Mouse (Mus musculus): ENCODE results near the gene Gm13030. TPM values are rescaled to one million over a fixed set of nuclear protein-coding genes. Genes with fewer than 3 reads are reported as not detected.

The Gm13030 gene
- polyA plus RNA-seq (2015; fragmentation: Nextera tagmentation; extraction: Ambion mirVana): not detected in 2 replicates

DNA sequence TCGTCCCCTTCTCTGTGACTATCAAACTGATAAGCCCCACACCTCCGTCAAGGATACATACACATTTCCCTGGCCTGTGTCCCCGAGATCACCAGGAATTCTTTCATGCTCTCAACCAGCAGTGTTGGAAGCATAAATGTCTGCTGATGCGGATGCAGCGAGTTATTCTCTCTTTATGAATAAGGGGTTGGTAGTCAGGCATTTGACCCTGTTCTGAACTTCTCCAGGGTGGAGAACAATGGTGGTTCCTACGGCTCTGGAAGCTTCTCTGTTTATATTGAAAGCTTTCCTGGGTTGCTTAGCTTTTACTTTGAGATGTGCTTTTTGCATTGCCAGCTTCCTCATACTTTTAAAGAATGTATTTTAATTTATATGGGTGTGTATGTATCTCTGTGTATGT is at the start of gene Gm13030:
TSS of gene Gm13030 (minus strand) at position 101 of the 400 bp plus-strand sequence.
- TF ChIP-seq CTCF (IDR thresholded peaks at IDR 0.05; ENCODE audit: low read depth): no peak
- no peak for ATAC-seq
- H3K4me3 ChIP-seq (ENCODE audit: low read depth, low read length): no peak within 1 kb of the TSS
- H3K27me3 ChIP-seq (replicated peaks; ENCODE audit: control insufficient read depth, insufficient read depth, low read length): no peaks in the 10 kb centered on the region
- H3K9ac ChIP-seq (ENCODE audit: low read depth, low read length): no peak within 1 kb of the TSS
- no peak within 1 kb of the TSS for H3K27ac ChIP-seq (ENCODE audit: low read depth, low read length)
- WGBS: 75% methylated on average over 6 of the region's 6 CpGs
- H3K4me1 ChIP-seq (replicated peaks; ENCODE audit: control insufficient read depth, insufficient read depth, low read length): no peaks in the 10 kb centered on the region
- no peaks in the 10 kb centered on the region for H3K36me3 ChIP-seq (ENCODE audit: control insufficient read depth, insufficient read depth)
- no peaks in the 10 kb centered on the region for H3K9me3 ChIP-seq (ENCODE audit: control insufficient read depth)
- H3K4me2 ChIP-seq (replicated peaks; ENCODE audit: low read depth): no peak within 1 kb of the TSS

DNA sequence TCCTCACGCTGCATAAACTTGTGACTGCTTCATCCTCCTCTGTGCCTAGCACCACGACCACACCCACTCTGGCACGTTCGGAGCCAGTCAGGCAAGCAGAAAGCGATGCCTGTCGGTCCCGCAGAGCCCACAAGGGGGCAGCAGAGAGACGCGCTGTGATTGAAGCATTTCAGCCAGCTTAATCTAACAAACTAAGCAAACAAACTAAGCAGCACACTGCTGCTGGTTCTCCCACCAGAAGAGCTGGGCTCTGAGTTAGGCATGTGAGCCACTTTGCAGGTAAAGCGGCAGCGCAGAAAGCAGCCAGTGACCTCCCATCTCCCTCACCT is 48.3 kb upstream of the Gm13030 start:
- Histone ChIP-seq H3K36me3 (ENCODE audit: control insufficient read depth, insufficient read depth) (no peaks in the 10 kb centered on the region), H3K4me3 (ENCODE audit: low read depth, low read length) (no peak overlapping the region), H3K9me3 (ENCODE audit: control insufficient read depth) (no peaks in the 10 kb centered on the region), H3K27ac (ENCODE audit: low read depth, low read length) (no peak overlapping the region), H3K4me1 (replicated peaks; ENCODE audit: control insufficient read depth, insufficient read depth, low read length) (peaks cover 4% of the 10 kb centered on the region; the same call in 1 of the 2 replicates), H3K27me3 (replicated peaks; ENCODE audit: control insufficient read depth, insufficient read depth, low read length) (no peaks in the 10 kb centered on the region), H3K4me2 (replicated peaks; ENCODE audit: low read depth) (peak overlapping the region; percentile 30), H3K9ac (ENCODE audit: low read depth, low read length) (no peak overlapping the region)
- WGBS: 2% methylated on average over 11 of the region's 11 CpGs
- peak; percentile 77 for ATAC-seq
- TF ChIP-seq CTCF (IDR thresholded peaks at IDR 0.05; ENCODE audit: low read depth): peak; percentile 100

DNA sequence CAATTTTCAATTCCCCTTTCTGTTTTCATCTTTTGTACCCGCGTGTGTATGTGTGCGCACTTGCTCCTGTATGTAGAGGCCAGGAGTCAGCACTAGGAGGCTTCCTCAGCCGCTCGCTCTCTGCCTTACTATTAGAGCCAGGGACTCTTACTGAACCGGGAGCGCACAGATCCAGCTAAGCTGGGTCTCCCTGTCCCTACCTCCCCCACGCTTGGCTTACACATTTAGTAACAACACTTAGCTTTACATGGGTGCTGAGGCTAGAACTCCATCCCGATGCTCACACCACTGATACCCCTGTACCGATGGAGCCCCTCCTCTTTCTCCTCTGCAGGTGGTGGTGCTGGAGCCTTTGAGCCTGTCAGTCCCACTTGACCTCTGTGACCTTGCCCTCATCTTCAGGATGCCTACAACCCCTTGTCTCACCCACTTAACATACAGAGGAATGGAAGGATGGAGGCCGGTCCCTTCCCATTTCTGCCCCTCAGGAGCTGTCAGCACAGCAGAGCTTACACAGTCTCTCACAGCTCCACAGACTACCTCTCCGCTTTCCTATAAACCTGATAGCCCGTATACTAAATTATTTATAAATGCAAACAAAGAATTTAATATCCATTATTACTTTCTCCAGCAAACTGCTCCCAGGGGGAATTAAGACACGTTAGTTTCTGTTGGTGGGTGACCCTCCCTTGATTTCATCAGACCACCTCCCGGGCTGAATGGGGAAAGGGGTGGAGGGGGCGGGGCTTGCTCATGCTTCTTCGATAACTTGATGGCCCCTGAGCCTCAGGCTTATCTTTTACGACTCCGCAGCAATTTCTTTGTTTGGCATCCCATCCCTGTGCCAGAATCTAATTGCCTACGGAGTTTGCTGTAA is 47.7 kb upstream of the Gm13030 start:
- Histone ChIP-seq H3K27me3 (replicated peaks; ENCODE audit: control insufficient read depth, insufficient read depth, low read length) (no peaks in the 10 kb centered on the region), H3K4me1 (replicated peaks; ENCODE audit: control insufficient read depth, insufficient read depth, low read length) (peaks cover 4% of the 10 kb centered on the region; the same call in 1 of the 2 replicates), H3K4me3 (ENCODE audit: low read depth, low read length) (no peak overlapping the region), H3K36me3 (ENCODE audit: control insufficient read depth, insufficient read depth) (no peaks in the 10 kb centered on the region), H3K9me3 (ENCODE audit: control insufficient read depth) (no peaks in the 10 kb centered on the region), H3K27ac (ENCODE audit: low read depth, low read length) (no peak overlapping the region), H3K9ac (ENCODE audit: low read depth, low read length) (no peak overlapping the region), H3K4me2 (replicated peaks; ENCODE audit: low read depth) (peak overlapping the region; percentile 30)
- TF ChIP-seq CTCF (IDR thresholded peaks at IDR 0.05; ENCODE audit: low read depth): no peak
- WGBS: 37% methylated on average over 20 of the region's 20 CpGs
- no peak for ATAC-seq

DNA sequence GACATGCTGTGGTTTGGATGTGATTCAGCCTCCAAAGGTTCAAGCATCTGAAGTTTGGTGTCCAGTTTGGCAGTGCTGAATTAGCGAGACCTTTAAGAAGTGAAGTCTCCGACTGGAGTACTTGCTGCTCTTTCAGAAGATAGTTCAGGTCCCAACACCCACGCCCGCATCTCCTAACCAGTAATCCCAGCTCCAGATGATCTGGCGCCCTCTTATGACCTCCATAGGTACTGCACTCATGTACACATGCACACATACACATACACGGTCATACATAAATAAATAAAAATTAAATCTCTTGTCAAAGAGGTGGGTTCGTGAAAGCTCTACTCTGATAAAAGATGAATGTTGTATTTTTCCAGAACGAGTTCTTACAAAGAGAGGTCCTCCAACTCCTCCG is 43.5 kb upstream of the Gm13030 start:
- H3K4me3 ChIP-seq (ENCODE audit: low read depth, low read length): no peak overlapping the region
- H3K9ac ChIP-seq (ENCODE audit: low read depth, low read length): no peak overlapping the region
- H3K27ac ChIP-seq (ENCODE audit: low read depth, low read length): no peak overlapping the region
- H3K27me3 ChIP-seq (replicated peaks; ENCODE audit: control insufficient read depth, insufficient read depth, low read length): no peaks in the 10 kb centered on the region
- H3K9me3 ChIP-seq (ENCODE audit: control insufficient read depth): no peaks in the 10 kb centered on the region
- H3K36me3 ChIP-seq (ENCODE audit: control insufficient read depth, insufficient read depth): no peaks in the 10 kb centered on the region
- 86% methylated on average over 9 of the region's 9 CpGs for WGBS
- H3K4me1 ChIP-seq (replicated peaks; ENCODE audit: control insufficient read depth, insufficient read depth, low read length): peaks cover 6% of the 10 kb centered on the region; the same call in 1 of the 2 replicates
- no peak for ATAC-seq
- TF ChIP-seq CTCF (IDR thresholded peaks at IDR 0.05; ENCODE audit: low read depth): peak; percentile 43
- H3K4me2 ChIP-seq (replicated peaks; ENCODE audit: low read depth): no peak overlapping the region

DNA sequence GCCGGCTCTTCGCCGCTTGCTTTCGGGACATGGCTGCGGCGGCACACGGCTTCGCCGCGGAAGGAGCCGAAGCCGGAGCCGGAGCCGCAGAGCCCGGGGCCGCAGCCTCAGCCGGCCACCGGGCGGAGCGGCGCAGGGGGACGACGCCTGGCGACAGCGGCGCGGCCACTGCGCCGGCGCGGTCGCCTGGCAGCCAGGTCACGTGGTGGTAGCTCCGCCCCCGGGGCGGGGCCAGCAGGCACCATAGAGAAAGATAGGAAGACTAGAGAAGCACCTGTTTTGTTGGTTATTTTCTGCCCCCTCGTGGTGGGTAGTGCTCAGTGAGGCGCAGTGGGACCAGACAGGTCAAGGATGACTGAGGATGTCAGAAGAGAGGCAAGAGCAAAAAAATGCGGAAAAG is 40.0 kb upstream of the Gm13030 start, which contains the start of gene Otud3:
TSS of gene Otud3 (minus strand) at position 149 of the 400 bp plus-strand sequence.
- no peaks in the 10 kb centered on the region for H3K9me3 ChIP-seq (ENCODE audit: control insufficient read depth)
- peak within 1 kb of the TSS; percentile 84 for H3K27ac ChIP-seq (ENCODE audit: low read depth, low read length)
- TF ChIP-seq CTCF (IDR thresholded peaks at IDR 0.05; ENCODE audit: low read depth): peak; percentile 83
- H3K4me1 ChIP-seq (replicated peaks; ENCODE audit: control insufficient read depth, insufficient read depth, low read length): peaks cover 6% of the 10 kb centered on the region; the same call in 1 of the 2 replicates
- WGBS: under 1% methylated on average over 39 of the region's 39 CpGs
- H3K36me3 ChIP-seq (ENCODE audit: control insufficient read depth, insufficient read depth): no peaks in the 10 kb centered on the region; the same call in 1 of the 2 replicates
- peak within 1 kb of the TSS; percentile 100 for H3K4me2 ChIP-seq (replicated peaks; ENCODE audit: low read depth)
- H3K9ac ChIP-seq (ENCODE audit: low read depth, low read length): peak within 1 kb of the TSS; percentile 77
- H3K4me3 ChIP-seq (ENCODE audit: low read depth, low read length): peak within 1 kb of the TSS; percentile 78
- peak; percentile 86 for ATAC-seq
- H3K27me3 ChIP-seq (replicated peaks; ENCODE audit: control insufficient read depth, insufficient read depth, low read length): no peaks in the 10 kb centered on the region

DNA sequence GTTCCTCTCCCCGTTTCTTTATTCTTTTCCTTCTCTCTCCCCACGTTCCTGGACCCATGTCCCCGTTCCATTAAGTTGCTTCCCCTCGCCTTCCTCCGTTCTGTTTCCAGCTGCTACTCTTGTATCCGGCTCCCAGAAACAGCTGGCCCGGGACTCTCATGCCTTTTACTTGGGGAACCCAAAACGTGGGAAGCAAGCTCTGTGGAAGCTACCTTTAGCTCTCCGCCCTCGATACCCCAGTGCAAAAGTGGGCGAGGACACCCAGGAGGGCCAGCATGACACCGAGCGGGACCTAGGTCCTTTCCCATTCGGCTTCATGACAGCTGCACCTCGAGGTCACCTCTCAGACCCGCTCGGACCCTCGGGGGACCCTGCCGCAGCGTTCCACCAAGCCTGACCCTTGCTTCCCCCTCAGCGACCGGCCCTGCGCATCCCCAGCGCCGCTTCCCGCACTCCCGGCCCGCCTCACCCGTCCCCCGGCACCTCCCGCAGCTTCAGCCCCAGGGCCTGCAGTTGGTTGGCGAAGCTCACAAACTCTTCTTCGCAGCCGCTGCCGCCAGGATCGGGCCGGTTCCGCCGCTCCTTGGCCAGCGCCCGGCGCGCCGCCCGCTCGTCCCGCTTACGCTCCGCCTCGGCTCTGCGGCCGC is 39.5 kb upstream of the Gm13030 start:
- no peak for TF ChIP-seq CTCF (IDR thresholded peaks at IDR 0.05; ENCODE audit: low read depth)

More for the DNA sequence above, 39.5 kb upstream of the Gm13030 start:
- Histone ChIP-seq H3K4me2 (replicated peaks; ENCODE audit: low read depth) (peak overlapping the region; percentile 100), H3K4me1 (replicated peaks; ENCODE audit: control insufficient read depth, insufficient read depth, low read length) (peaks cover 6% of the 10 kb centered on the region; the same call in 1 of the 2 replicates), H3K4me3 (ENCODE audit: low read depth, low read length) (peak overlapping the region; percentile 78), H3K9me3 (ENCODE audit: control insufficient read depth) (no peaks in the 10 kb centered on the region), H3K27ac (ENCODE audit: low read depth, low read length) (peak overlapping the region; percentile 84), H3K9ac (ENCODE audit: low read depth, low read length) (peak overlapping the region; percentile 77), H3K36me3 (ENCODE audit: control insufficient read depth, insufficient read depth) (peaks cover 1% of the 10 kb centered on the region; the same call in 1 of the 2 replicates), H3K27me3 (replicated peaks; ENCODE audit: control insufficient read depth, insufficient read depth, low read length) (no peaks in the 10 kb centered on the region)
- WGBS: under 1% methylated on average over 51 of the region's 52 CpGs
- peak; percentile 56 for ATAC-seq
